ENCODE assay signal across 23 mouse cellular contexts in genomic region chr19:11987841-11988240, GRCm38 (mm10). TPM values are rescaled to one million over a fixed set of nuclear protein-coding genes. Genes with fewer than 3 reads are reported as not detected.
"Had no signal": no experiment of that assay in that cellular context is flagged by ENCODE, and none has a peak within 500 bp of the region (broad histone marks: within the 10 kb centered on the region; RNA-seq: fewer than 3 reads in every experiment).

No protein-coding gene starts in this region.

- H3K4me2 ChIP-seq: liver, embryonic 15.5 days; lung, embryonic 15.5 days; midbrain, embryonic 12.5 days; midbrain, embryonic 15.5 days; neural tube, embryonic 12.5 days; stomach, embryonic 15.5 days had no signal

- H3K27ac ChIP-seq: liver, embryonic 15.5 days; lung, embryonic 15.5 days; macrophage; midbrain, embryonic 12.5 days; midbrain, embryonic 15.5 days; neural tube, embryonic 12.5 days; stomach, embryonic 15.5 days; stomach, postnatal 0 days had no signal

- DNase-seq: liver, postnatal 0 days; lung, adult 2 months; lung, postnatal 10 days; right cerebral cortex, postnatal 14 days; thymus, adult 2 months; thymus, postnatal 25 days; thymus, postnatal 4 days had no signal

- H3K4me3 ChIP-seq: liver, embryonic 15.5 days; lung, embryonic 15.5 days; megakaryocyte, embryonic 14.5 days; midbrain, embryonic 12.5 days; midbrain, embryonic 15.5 days; neural tube, embryonic 12.5 days; stomach, embryonic 15.5 days had no signal

- H3K9me3 ChIP-seq: liver, embryonic 15.5 days; lung, embryonic 15.5 days; megakaryocyte, embryonic 14.5 days; midbrain, embryonic 12.5 days; midbrain, embryonic 15.5 days; neural tube, embryonic 12.5 days; stomach, embryonic 15.5 days had no signal

- H3K4me1 ChIP-seq: liver, embryonic 15.5 days; lung, embryonic 15.5 days; megakaryocyte, embryonic 14.5 days; midbrain, embryonic 12.5 days; midbrain, embryonic 15.5 days; neural tube, embryonic 12.5 days; stomach, embryonic 15.5 days had no signal

- ATAC-seq: liver, postnatal 0 days; midbrain, embryonic 15.5 days had no signal

- H3K9ac ChIP-seq: liver, embryonic 15.5 days; liver, postnatal 0 days; lung, embryonic 15.5 days; midbrain, embryonic 12.5 days; midbrain, embryonic 15.5 days; neural tube, embryonic 12.5 days; stomach, embryonic 15.5 days had no signal

- H3K27me3 ChIP-seq: liver, embryonic 15.5 days; lung, embryonic 15.5 days; megakaryocyte, embryonic 14.5 days; midbrain, embryonic 12.5 days; midbrain, embryonic 15.5 days; neural tube, embryonic 12.5 days; stomach, embryonic 15.5 days had no signal

RNA-seq across cellular contexts. Expression of gene Olfr1423, which starts 53.3 kb away (rescaled TPM):
- total RNA-seq: midbrain, postnatal 0 days; monocyte, adult 5-6 weeks; neutrophil, adult 5-6 weeks had no signal
- polyA plus RNA-seq: liver, postnatal 0 days; lung, adult 2 months; lung, embryonic 15.5 days; macrophage; midbrain, embryonic 15.5 days; midbrain, postnatal 0 days; neural tube, embryonic 12.5 days; neural tube, embryonic 14.5 days; spleen, adult 2 months; stomach, embryonic 15.5 days; stomach, postnatal 0 days; testis, adult 2 months; thymus, adult 2 months; urinary bladder, adult 2 months had no signal
